Mouse (Mus musculus) hindbrain, embryonic 15.5 days (tissue): Measurements from ENCODE around the gene Lrmda. TPM values are rescaled to one million over a fixed set of nuclear protein-coding genes. Genes with fewer than 3 reads are reported as not detected.

Source experiments
- ATAC-seq: fragments of 200-750 bp; cut with Nextera tagmentation; 2 replicates; pipeline ENCODE4 v1.8.0; 2017; ENCODE audit warnings: low read depth, moderate number of reproducible peaks, moderate TSS enrichment; ENCODE audit not compliant: low FRiP score
- H3K27ac ChIP-seq: fragments of 300-500 bp; sonication (generic); replicated peaks from 2 replicates; pipeline ENCODE4 v1.5.1; 2015; ENCODE audit warnings: mild to moderate bottlenecking, inconsistent platforms
- H3K27me3 ChIP-seq: fragments of 300-500 bp; sonication (generic); 2 replicates; pipeline ENCODE4 v1.6.1; 2015; ENCODE audit warnings: control low read depth, inconsistent platforms
- H3K36me3 ChIP-seq: fragments of 300-500 bp; sonication (generic); 2 replicates; pipeline ENCODE4 v1.6.1; 2015; ENCODE audit warnings: control low read depth, inconsistent platforms
- H3K4me1 ChIP-seq: fragments of 300-500 bp; sonication (generic); replicated peaks from 2 replicates; pipeline ENCODE4 v1.6.1; 2015; ENCODE audit warnings: control low read depth, inconsistent platforms
- H3K4me2 ChIP-seq: fragments of 300-500 bp; sonication (generic); 2 replicates; pipeline ENCODE4 v1.6.1; 2015; ENCODE audit warnings: moderate library complexity, mild to moderate bottlenecking, inconsistent platforms
- H3K4me3 ChIP-seq: fragments of 300-500 bp; sonication (generic); 2 replicates; pipeline ENCODE4 v1.5.1; 2015; ENCODE audit warnings: mild to moderate bottlenecking, inconsistent platforms
- H3K9ac ChIP-seq: fragments of 300-500 bp; sonication (generic); 2 replicates; pipeline ENCODE4 v1.6.1; 2015; ENCODE audit warnings: inconsistent platforms
- H3K9me3 ChIP-seq: fragments of 300-500 bp; sonication (generic); 2 replicates; pipeline ENCODE4 v1.6.1; 2016; ENCODE audit warnings: control low read depth, inconsistent platforms
- WGBS: fragments of 180-500 bp; shearing (Covaris S2); methylation state at CpG from one replicate; pipeline ENCODE4 v1.1.7; 2015; 5-methylcytosine and 5-hydroxymethylcytosine counted together
- polyA plus RNA-seq: library from polyadenylated mRNA; unstranded; fragments of >200 nt; fragmentation: Nextera tagmentation; extraction: Ambion mirVana; gene quantifications from 2 replicates; pipeline ENCODE4 v1.2.1, GENCODE M21; 2015

The Lrmda gene
- polyA plus RNA-seq, 1 experiment from 2014 or later, result 0.23 TPM

GRCm38 (mm10) chr14:22600166-22600565 lies 580.7 kb downstream of the Lrmda start:
- ATAC-seq, result no peak
- H3K9me3 ChIP-seq, result no peaks in the 10 kb centered on the region
- H3K9ac ChIP-seq, result no peak overlapping the region
- peaks cover 15% of the 10 kb centered on the region for H3K4me1 ChIP-seq
- WGBS, result 28% methylated on average over 3 of the region's 3 CpGs
- no peak overlapping the region for H3K4me3 ChIP-seq
- H3K27me3 ChIP-seq, result no peaks in the 10 kb centered on the region
- no peaks in the 10 kb centered on the region for H3K36me3 ChIP-seq
- H3K4me2 ChIP-seq, result no peak overlapping the region
- H3K27ac ChIP-seq, result no peak overlapping the region

- WGBS, result 95% methylated on average over 2 of the region's 2 CpGs
- no peaks in the 10 kb centered on the region for H3K9me3 ChIP-seq
- no peak overlapping the region for H3K9ac ChIP-seq
Observed at GRCm38 (mm10) chr14:22602308-22602707, 582.8 kb downstream of the Lrmda start.

GRCm38 (mm10) chr14:22608599-22608998 lies 589.1 kb downstream of the Lrmda start:
- no peak overlapping the region for H3K27ac ChIP-seq
- no peak overlapping the region for H3K4me2 ChIP-seq
- no peaks in the 10 kb centered on the region for H3K9me3 ChIP-seq
- H3K4me1 ChIP-seq, result no peaks in the 10 kb centered on the region
- no peaks in the 10 kb centered on the region for H3K27me3 ChIP-seq
- WGBS, result 76% methylated on average over 5 of the region's 5 CpGs
- no peak overlapping the region for H3K4me3 ChIP-seq
- no peak for ATAC-seq
- H3K9ac ChIP-seq, result no peak overlapping the region
- H3K36me3 ChIP-seq, result no peaks in the 10 kb centered on the region

More at GRCm38 (mm10) chr14:22602308-22602707, 582.8 kb downstream of the Lrmda start:
- Histone ChIP-seq H3K4me1 (peaks cover 14% of the 10 kb centered on the region), H3K4me2 (no peak overlapping the region), H3K27me3 (no peaks in the 10 kb centered on the region), H3K36me3 (no peaks in the 10 kb centered on the region), H3K27ac (no peak overlapping the region), H3K4me3 (no peak overlapping the region)
- ATAC-seq, result no peak

- no peaks in the 10 kb centered on the region for H3K9me3 ChIP-seq
- no peak overlapping the region for H3K4me2 ChIP-seq
- H3K27me3 ChIP-seq, result no peaks in the 10 kb centered on the region
- ATAC-seq, result no peak
- H3K9ac ChIP-seq, result no peak overlapping the region
- no peak overlapping the region for H3K27ac ChIP-seq
- no peak overlapping the region for H3K4me3 ChIP-seq
- 80% methylated on average over 13 of the region's 13 CpGs for WGBS
- no peaks in the 10 kb centered on the region for H3K36me3 ChIP-seq
- H3K4me1 ChIP-seq, result no peaks in the 10 kb centered on the region
Observed at GRCm38 (mm10) chr14:22609261-22610245, 590.0 kb downstream of the Lrmda start.

GRCm38 (mm10) chr14:22611011-22611410 lies 591.5 kb downstream of the Lrmda start:
- no peak for ATAC-seq
- Histone ChIP-seq H3K27ac (no peak overlapping the region), H3K27me3 (no peaks in the 10 kb centered on the region), H3K9me3 (no peaks in the 10 kb centered on the region), H3K9ac (no peak overlapping the region), H3K4me2 (no peak overlapping the region), H3K4me1 (no peaks in the 10 kb centered on the region), H3K36me3 (no peaks in the 10 kb centered on the region), H3K4me3 (no peak overlapping the region)
- 86% methylated on average over 3 of the region's 3 CpGs for WGBS

GRCm38 (mm10) chr14:22620191-22620590 lies 600.7 kb downstream of the Lrmda start:
- no peak for ATAC-seq
- Histone ChIP-seq H3K4me3 (no peak overlapping the region), H3K27ac (no peak overlapping the region)

GRCm38 (mm10) chr14:22621941-22622340 lies 602.4 kb downstream of the Lrmda start:
- Histone ChIP-seq H3K36me3 (no peaks in the 10 kb centered on the region), H3K27me3 (0 out of 2 replicates have a peak, but pooled peaks cover 2% of the 10 kb centered on the region), H3K9ac (no peak overlapping the region), H3K4me1 (no peaks in the 10 kb centered on the region), H3K4me2 (no peak overlapping the region), H3K9me3 (no peaks in the 10 kb centered on the region), H3K4me3 (no peak overlapping the region), H3K27ac (no peak overlapping the region)
- no peak for ATAC-seq
- 91% methylated on average over 3 of the region's 3 CpGs for WGBS

More at GRCm38 (mm10) chr14:22620191-22620590, 600.7 kb downstream of the Lrmda start:
- Histone ChIP-seq H3K36me3 (no peaks in the 10 kb centered on the region), H3K4me2 (no peak overlapping the region), H3K4me1 (no peaks in the 10 kb centered on the region), H3K27me3 (0 out of 2 replicates have a peak, but pooled peaks cover 2% of the 10 kb centered on the region), H3K9me3 (no peaks in the 10 kb centered on the region), H3K9ac (no peak overlapping the region)

GRCm38 (mm10) chr14:22627105-22627829 lies 607.8 kb downstream of the Lrmda start:
- H3K4me3 ChIP-seq, result no peak overlapping the region
- ATAC-seq, result no peak
- WGBS, result 76% methylated on average over 8 of the region's 8 CpGs

GRCm38 (mm10) chr14:22630361-22630867 lies 610.9 kb downstream of the Lrmda start:
- Histone ChIP-seq H3K27me3 (no peaks in the 10 kb centered on the region), H3K36me3 (no peaks in the 10 kb centered on the region), H3K4me3 (no peak overlapping the region), H3K9ac (no peak overlapping the region), H3K4me1 (no peaks in the 10 kb centered on the region), H3K4me2 (no peak overlapping the region), H3K9me3 (no peaks in the 10 kb centered on the region), H3K27ac (no peak overlapping the region)
- no peak for ATAC-seq
- 90% methylated on average over 9 of the region's 9 CpGs for WGBS

More at GRCm38 (mm10) chr14:22627105-22627829, 607.8 kb downstream of the Lrmda start:
- Histone ChIP-seq H3K4me2 (no peak overlapping the region), H3K9me3 (no peaks in the 10 kb centered on the region), H3K27ac (no peak overlapping the region), H3K27me3 (no peaks in the 10 kb centered on the region), H3K36me3 (no peaks in the 10 kb centered on the region), H3K9ac (no peak overlapping the region), H3K4me1 (no peaks in the 10 kb centered on the region)

GRCm38 (mm10) chr14:22633612-22634011 lies 614.1 kb downstream of the Lrmda start:
- Histone ChIP-seq H3K4me3 (no peak overlapping the region), H3K27me3 (no peaks in the 10 kb centered on the region), H3K36me3 (no peaks in the 10 kb centered on the region), H3K9me3 (no peaks in the 10 kb centered on the region), H3K9ac (no peak overlapping the region), H3K4me2 (no peak overlapping the region), H3K4me1 (no peaks in the 10 kb centered on the region), H3K27ac (no peak overlapping the region)
- WGBS, result 92% methylated on average over 1 of the region's 1 CpGs
- no peak for ATAC-seq

- H3K27me3 ChIP-seq, result no peaks in the 10 kb centered on the region
- no peak overlapping the region for H3K4me2 ChIP-seq
- 77% methylated on average over 4 of the region's 4 CpGs for WGBS
- H3K9ac ChIP-seq, result no peak overlapping the region
- ATAC-seq, result no peak
- H3K4me3 ChIP-seq, result no peak overlapping the region
- H3K27ac ChIP-seq, result no peak overlapping the region
- no peaks in the 10 kb centered on the region for H3K9me3 ChIP-seq
- H3K36me3 ChIP-seq, result no peaks in the 10 kb centered on the region
- 0 out of 2 replicates have a peak, but pooled peaks cover 3% of the 10 kb centered on the region for H3K4me1 ChIP-seq
Observed at GRCm38 (mm10) chr14:22643494-22643893, 624.0 kb downstream of the Lrmda start.
